14 mouse cellular contexts compared by ENCODE assay signal in the genomic region with DNA sequence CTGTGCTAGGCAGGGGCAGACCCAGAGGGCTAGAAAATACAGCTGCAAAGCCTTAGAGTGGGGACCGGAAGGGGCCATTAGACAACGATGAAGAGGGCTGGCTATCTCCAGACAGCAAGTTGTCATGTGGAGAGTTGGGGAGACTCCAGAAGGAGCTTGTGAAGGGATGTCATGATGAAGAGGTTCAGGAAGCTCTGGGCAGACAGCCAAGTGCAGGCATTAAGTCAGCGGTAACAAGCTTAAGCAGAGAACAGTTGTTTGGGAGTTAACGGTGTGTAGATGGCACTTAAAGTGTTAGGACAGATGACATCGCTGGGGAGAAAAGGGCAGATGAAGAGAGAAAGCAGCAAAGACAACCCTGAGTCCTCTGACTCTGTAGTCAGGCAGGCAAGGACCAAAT. TPM values are rescaled to one million over a fixed set of nuclear protein-coding genes. Genes with fewer than 3 reads are reported as not detected.
DNase-seq lines count a peak whose midpoint lies in the region; ATAC-seq and TF ChIP-seq lines count a peak whose summit lies in the region.
"Had no signal": no experiment of that assay in that cellular context is flagged by ENCODE, and none has a peak within 500 bp of the region (broad histone marks: within the 10 kb centered on the region; RNA-seq: fewer than 3 reads in every experiment).

No protein-coding gene starts in this region.

- no peak for TF ChIP-seq EP300 in lung, postnatal 0 days (IDR thresholded peaks at IDR 0.05)

- no peak overlapping the region for H3K27ac ChIP-seq in hindbrain, embryonic 14.5 days
- H3K27ac ChIP-seq in hindbrain, embryonic 11.5 days (ENCODE audit: low read depth, low read length) = no peak overlapping the region
- no peak overlapping the region for H3K27ac ChIP-seq in lung, embryonic 14.5 days (ENCODE audit: low read depth)
- H3K27ac ChIP-seq in lung, postnatal 0 days (ENCODE audit: low read length) = no peak overlapping the region
- H3K27ac ChIP-seq in forebrain, embryonic 11.5 days (ENCODE audit: low read depth, low read length) = no peak overlapping the region
- H3K27ac ChIP-seq: neural tube, embryonic 12.5 days had no signal

- TF ChIP-seq CTCF in lung, embryonic 14.5 days (IDR thresholded peaks at IDR 0.05; ENCODE audit: low read depth) = no peak
- TF ChIP-seq CTCF in lung, postnatal 0 days (IDR thresholded peaks at IDR 0.05) = no peak

- no peak overlapping the region for H3K4me3 ChIP-seq in hindbrain, embryonic 14.5 days (replicated peaks; ENCODE audit: low read length)
- no peak overlapping the region for H3K4me3 ChIP-seq in hindbrain, embryonic 11.5 days (ENCODE audit: low read depth, low read length)
- no peak overlapping the region for H3K4me3 ChIP-seq in lung, embryonic 14.5 days (ENCODE audit: low read depth, low read length)
- no peak overlapping the region for H3K4me3 ChIP-seq in lung, postnatal 0 days (ENCODE audit: low read depth, low read length)
- H3K4me3 ChIP-seq in forebrain, embryonic 11.5 days (ENCODE audit: low read depth, low read length) = no peak overlapping the region
- H3K4me3 ChIP-seq: neural tube, embryonic 12.5 days had no signal

- H3K27me3 ChIP-seq in hindbrain, embryonic 14.5 days (ENCODE audit: control insufficient read depth, insufficient read depth, low read length) = no peaks in the 10 kb centered on the region
- no peaks in the 10 kb centered on the region for H3K27me3 ChIP-seq in hindbrain, embryonic 11.5 days (ENCODE audit: control insufficient read depth, insufficient read depth, low read length)
- H3K27me3 ChIP-seq in lung, embryonic 14.5 days (ENCODE audit: insufficient read depth, low read length) = no peaks in the 10 kb centered on the region
- H3K27me3 ChIP-seq in lung, postnatal 0 days (replicated peaks; ENCODE audit: insufficient read depth, low read length) = no peaks in the 10 kb centered on the region
- no peaks in the 10 kb centered on the region for H3K27me3 ChIP-seq in forebrain, embryonic 11.5 days (ENCODE audit: control insufficient read depth, insufficient read depth, low read length)
- H3K27me3 ChIP-seq: CH12.LX; neural tube, embryonic 12.5 days had no signal

- peak; percentile 37; the same call in 1 of the 2 replicates for ATAC-seq in hindbrain, embryonic 14.5 days (ENCODE audit: low FRiP score)
- ATAC-seq in hindbrain, embryonic 11.5 days (ENCODE audit: low FRiP score) = no peak
- ATAC-seq in lung, embryonic 14.5 days (ENCODE audit: insufficient read depth) = no peak
- no peak for ATAC-seq in lung, postnatal 0 days
- ATAC-seq in forebrain, embryonic 11.5 days (replicated peaks; ENCODE audit: low FRiP score) = no peak
- ATAC-seq: Patski had no signal

- no peak overlapping the region for H3K4me2 ChIP-seq in hindbrain, embryonic 14.5 days (replicated peaks)
- H3K4me2 ChIP-seq in hindbrain, embryonic 11.5 days (replicated peaks; ENCODE audit: low read depth, low read length) = no peak overlapping the region
- H3K4me2 ChIP-seq in lung, embryonic 14.5 days = no peak overlapping the region
- no peak overlapping the region for H3K4me2 ChIP-seq in lung, postnatal 0 days (replicated peaks; ENCODE audit: low read depth, low read length)
- no peak overlapping the region for H3K4me2 ChIP-seq in forebrain, embryonic 11.5 days (ENCODE audit: low read depth, low read length, severe bottlenecking)
- H3K4me2 ChIP-seq: neural tube, embryonic 12.5 days had no signal

- DNase-seq in hindbrain, embryonic 14.5 days (ENCODE audit: low spot score) = peak; percentile 54
- no peak for DNase-seq in hindbrain, embryonic 11.5 days (ENCODE audit: low spot score)
- peak; percentile 36 for DNase-seq in lung, embryonic 14.5 days
- no peak for DNase-seq in lung, postnatal 0 days (ENCODE audit: low spot score)
- peak; percentile 85 for DNase-seq in brain, adult 2 months (ENCODE audit: low read depth, low spot score)
- DNase-seq in cerebellum, adult 9-10 months = peak; percentile 68
- DNase-seq in forebrain, embryonic 11.5 days (ENCODE audit: low spot score) = no peak
- no peak for DNase-seq in left cerebral cortex, adult 8-10 months (ENCODE audit: low spot score in 2 of 2)
- DNase-seq: heart, postnatal 4 days; spleen, adult 18-20 months had no signal

- peaks cover 12% of the 10 kb centered on the region; the same call in 1 of the 2 replicates for H3K9me3 ChIP-seq in hindbrain, embryonic 14.5 days (ENCODE audit: control insufficient read depth, low read length)
- H3K9me3 ChIP-seq in hindbrain, embryonic 11.5 days (ENCODE audit: control insufficient read depth, low read length) = no peaks in the 10 kb centered on the region
- no peaks in the 10 kb centered on the region; the same call in 1 of the 2 replicates for H3K9me3 ChIP-seq in lung, embryonic 14.5 days (ENCODE audit: low read depth, low read length)
- no peaks in the 10 kb centered on the region for H3K9me3 ChIP-seq in lung, postnatal 0 days (ENCODE audit: low read length)
- no peaks in the 10 kb centered on the region; the same call in 1 of the 2 replicates for H3K9me3 ChIP-seq in forebrain, embryonic 11.5 days (ENCODE audit: control insufficient read depth, low read length)

- no peaks in the 10 kb centered on the region for H3K36me3 ChIP-seq in hindbrain, embryonic 14.5 days (replicated peaks; ENCODE audit: control insufficient read depth, insufficient read depth)
- H3K36me3 ChIP-seq in hindbrain, embryonic 11.5 days (ENCODE audit: control insufficient read depth, insufficient read depth, low read length) = no peaks in the 10 kb centered on the region
- no peaks in the 10 kb centered on the region for H3K36me3 ChIP-seq in lung, embryonic 14.5 days (ENCODE audit: insufficient read depth)
- no peaks in the 10 kb centered on the region for H3K36me3 ChIP-seq in lung, postnatal 0 days (ENCODE audit: insufficient read depth, low read length)
- no peaks in the 10 kb centered on the region for H3K36me3 ChIP-seq in forebrain, embryonic 11.5 days (ENCODE audit: control insufficient read depth, insufficient read depth, low read length)
- H3K36me3 ChIP-seq: neural tube, embryonic 12.5 days had no signal

- no peaks in the 10 kb centered on the region for H3K4me1 ChIP-seq in hindbrain, embryonic 14.5 days (replicated peaks; ENCODE audit: control insufficient read depth, insufficient read depth, low read length)
- H3K4me1 ChIP-seq in hindbrain, embryonic 11.5 days (replicated peaks; ENCODE audit: control insufficient read depth, insufficient read depth, low read length) = no peaks in the 10 kb centered on the region
- no peaks in the 10 kb centered on the region for H3K4me1 ChIP-seq in lung, embryonic 14.5 days (ENCODE audit: insufficient read depth)
- H3K4me1 ChIP-seq in lung, postnatal 0 days (ENCODE audit: insufficient read depth, low read depth, low read length) = no peaks in the 10 kb centered on the region
- no peaks in the 10 kb centered on the region for H3K4me1 ChIP-seq in forebrain, embryonic 11.5 days (replicated peaks; ENCODE audit: control insufficient read depth, insufficient read depth, low read length)
- H3K4me1 ChIP-seq: neural tube, embryonic 12.5 days had no signal

- H3K9ac ChIP-seq in hindbrain, embryonic 14.5 days = no peak overlapping the region
- H3K9ac ChIP-seq in hindbrain, embryonic 11.5 days (ENCODE audit: low read depth, low read length) = no peak overlapping the region
- H3K9ac ChIP-seq in lung, embryonic 14.5 days = no peak overlapping the region
- no peak overlapping the region for H3K9ac ChIP-seq in lung, postnatal 0 days (replicated peaks; ENCODE audit: low read depth)
- H3K9ac ChIP-seq in forebrain, embryonic 11.5 days (ENCODE audit: low read length) = no peak overlapping the region
- H3K9ac ChIP-seq: neural tube, embryonic 12.5 days had no signal

- 47% methylated on average over 5 of the region's 5 CpGs for WGBS in hindbrain, embryonic 14.5 days
- WGBS in hindbrain, embryonic 11.5 days = 90% methylated on average over 5 of the region's 5 CpGs
- 42% methylated on average over 5 of the region's 5 CpGs for WGBS in lung, embryonic 14.5 days
- 37% methylated on average over 5 of the region's 5 CpGs for WGBS in lung, postnatal 0 days
- 85% methylated on average over 5 of the region's 5 CpGs for WGBS in forebrain, embryonic 11.5 days

RNA-seq across cellular contexts. Expression of gene Reln, which starts 13.7 kb away (rescaled TPM):
- 63.3 and 63.5 TPM in 2 replicates for polyA plus RNA-seq in hindbrain, embryonic 14.5 days (2014; fragmentation: Nextera tagmentation; extraction: Ambion mirVana)
- polyA plus RNA-seq in hindbrain, embryonic 11.5 days (2014; fragmentation: Nextera tagmentation; extraction: Ambion mirVana) = 9.0 and 10.6 TPM in 2 replicates
- 1.8 TPM in 2 replicates for polyA plus RNA-seq in lung, embryonic 14.5 days (2014; fragmentation: Nextera tagmentation; extraction: Ambion mirVana)
- 2.4 and 2.8 TPM in 2 replicates for polyA plus RNA-seq in lung, postnatal 0 days (2015; fragmentation: Nextera tagmentation; extraction: Ambion mirVana)
- 13.8 and 15.1 TPM in 2 replicates for polyA plus RNA-seq in forebrain, embryonic 11.5 days (2014; fragmentation: Nextera tagmentation; extraction: Ambion mirVana)
- 10 to 100 TPM; 55.8 to 76.9 (median 64.0) TPM for total RNA-seq in left cerebral cortex, adult 8-10 months (2022)
- total RNA-seq: megakaryocyte progenitor cell, adult 5-6 weeks had no signal
- polyA plus RNA-seq: Patski had no signal

Comparison
In these comparisons a context has a peak if more than half of its experiments do, and no peak if none do; other contexts are left out.
1. DNase-seq: peak in hindbrain, embryonic 14.5 days (single experiment), lung, embryonic 14.5 days (single experiment), brain, adult 2 months (single experiment) and cerebellum, adult 9-10 months (single experiment); none in hindbrain, embryonic 11.5 days (single experiment), lung, postnatal 0 days (single experiment), forebrain, embryonic 11.5 days (single experiment) and left cerebral cortex, adult 8-10 months (0 of 2).